Mouse (Mus musculus): ENCODE measurements around the gene Ap2m1. TPM values are rescaled to one million over a fixed set of nuclear protein-coding genes. Genes with fewer than 3 reads are reported as not detected.
A peak's percentile ranks its signal among the peaks of the same experiment; 100 is the strongest.
"Not testable (repeated sequence)": the region's sequence is repeated elsewhere in the genome, so short reads cannot be mapped to it uniquely, and the experiment has no call there.

The Ap2m1 gene
- 573 and 628 TPM in 2 replicates for polyA plus RNA-seq (2014; fragmentation: Nextera tagmentation; extraction: Ambion mirVana)

GRCm38 (mm10) chr16:20535296-20536080 is at the start of gene Ap2m1:
Gene Ap2m1 (plus strand): TSS chr16:20535478.
- H3K4me1 ChIP-seq (ENCODE audit: control insufficient read depth, insufficient read depth, low read length): peaks cover 18% of the 10 kb centered on the region
- H3K4me2 ChIP-seq (ENCODE audit: low read depth, low read length): peak within 1 kb of the TSS; percentile 86
- H3K9ac ChIP-seq (ENCODE audit: low read depth, low read length): peak within 1 kb of the TSS; percentile 93
- no peaks in the 10 kb centered on the region for H3K9me3 ChIP-seq (ENCODE audit: control insufficient read depth, low read length)
- peaks cover 60% of the 10 kb centered on the region for H3K36me3 ChIP-seq (ENCODE audit: control insufficient read depth, insufficient read depth, low read length)
- WGBS: under 1% methylated on average over 38 of the region's 52 CpGs
- peak within 1 kb of the TSS; percentile 95 for H3K4me3 ChIP-seq (ENCODE audit: low read depth, low read length)
- H3K27me3 ChIP-seq (replicated peaks; ENCODE audit: control insufficient read depth, insufficient read depth, low read length): no peaks in the 10 kb centered on the region
- DNase-seq (ENCODE audit: low spot score) (peak; percentile 100), ATAC-seq (ENCODE audit: low read depth) (peak; percentile 99)
- peak within 1 kb of the TSS; percentile 79 for H3K27ac ChIP-seq (replicated peaks; ENCODE audit: low read depth, low read length)

DNA sequence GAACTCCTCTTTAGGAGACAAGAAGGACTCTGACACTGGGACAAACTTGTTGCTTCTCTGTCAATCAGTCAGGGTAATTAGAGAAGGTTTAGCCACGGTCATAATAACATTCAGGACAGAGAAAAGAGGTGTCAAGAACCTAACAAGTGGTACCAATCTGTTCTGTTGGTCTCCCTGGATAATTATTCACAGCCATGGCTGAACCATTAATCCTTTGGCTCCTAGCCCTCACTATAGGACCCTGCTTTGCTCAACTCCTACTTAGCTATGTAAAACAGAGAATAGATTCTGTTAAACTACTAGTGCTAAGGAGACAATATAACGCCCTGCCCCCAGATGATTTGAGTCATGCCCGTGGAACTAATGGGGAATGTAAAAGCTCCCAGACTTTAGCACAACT is 49.2 kb upstream of the Ap2m1 start:
- Histone ChIP-seq H3K36me3 (ENCODE audit: control insufficient read depth, insufficient read depth, low read length) (no peaks in the 10 kb centered on the region), H3K4me1 (ENCODE audit: control insufficient read depth, insufficient read depth, low read length) (no peaks in the 10 kb centered on the region), H3K4me3 (ENCODE audit: low read depth, low read length) (no peak overlapping the region), H3K4me2 (ENCODE audit: low read depth, low read length) (no peak overlapping the region), H3K9me3 (ENCODE audit: control insufficient read depth, low read length) (no peaks in the 10 kb centered on the region), H3K27me3 (replicated peaks; ENCODE audit: control insufficient read depth, insufficient read depth, low read length) (no peaks in the 10 kb centered on the region), H3K9ac (ENCODE audit: low read depth, low read length) (no peak overlapping the region), H3K27ac (replicated peaks; ENCODE audit: low read depth, low read length) (no peak overlapping the region)
- no peak for ATAC-seq (ENCODE audit: low read depth)
- DNase-seq (ENCODE audit: low spot score): no peak
- 55% methylated on average over 3 of the region's 3 CpGs for WGBS

- no peaks in the 10 kb centered on the region for H3K27me3 ChIP-seq (replicated peaks; ENCODE audit: control insufficient read depth, insufficient read depth, low read length)
- DNase-seq (ENCODE audit: low spot score) (no peak), ATAC-seq (ENCODE audit: low read depth) (no peak)
- no peaks in the 10 kb centered on the region for H3K4me1 ChIP-seq (ENCODE audit: control insufficient read depth, insufficient read depth, low read length)
- H3K9me3 ChIP-seq (ENCODE audit: control insufficient read depth, low read length): no peaks in the 10 kb centered on the region
- 61% methylated on average over 1 of the region's 1 CpGs for WGBS
- H3K4me3 ChIP-seq (ENCODE audit: low read depth, low read length): no peak overlapping the region
- no peak overlapping the region for H3K4me2 ChIP-seq (ENCODE audit: low read depth, low read length)
- H3K27ac ChIP-seq (replicated peaks; ENCODE audit: low read depth, low read length): no peak overlapping the region
- H3K36me3 ChIP-seq (ENCODE audit: control insufficient read depth, insufficient read depth, low read length): no peaks in the 10 kb centered on the region
- no peak overlapping the region for H3K9ac ChIP-seq (ENCODE audit: low read depth, low read length)
Observed at GRCm38 (mm10) chr16:20488151-20488550, 47.1 kb upstream of the Ap2m1 start.

DNA sequence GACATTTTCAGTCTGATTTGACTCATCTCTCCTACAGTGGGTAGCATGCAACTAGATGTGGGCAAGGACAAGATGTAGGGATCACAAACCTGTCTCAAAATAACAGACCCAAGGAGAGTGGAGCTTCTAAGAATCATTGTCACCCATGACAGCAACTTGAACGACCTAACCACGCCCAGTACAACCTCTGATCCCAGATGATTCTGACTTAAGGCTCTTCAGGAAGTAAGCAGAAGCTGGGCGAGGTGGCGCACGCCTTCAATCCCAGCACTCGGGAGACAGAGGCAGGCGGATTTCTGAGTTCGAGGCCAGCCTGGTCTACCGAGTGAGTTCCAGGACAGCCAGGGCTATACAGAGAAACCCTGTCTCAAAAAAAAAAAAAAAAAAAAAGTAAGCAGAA is 46.5 kb upstream of the Ap2m1 start:
- not testable (repeated sequence) for H3K36me3 ChIP-seq (ENCODE audit: control insufficient read depth, insufficient read depth, low read length); H3K9ac ChIP-seq (ENCODE audit: low read depth, low read length); H3K4me1 ChIP-seq (ENCODE audit: control insufficient read depth, insufficient read depth, low read length); H3K4me2 ChIP-seq (ENCODE audit: low read depth, low read length); H3K9me3 ChIP-seq (ENCODE audit: control insufficient read depth, low read length); ATAC-seq (ENCODE audit: low read depth); H3K4me3 ChIP-seq (ENCODE audit: low read depth, low read length); H3K27me3 ChIP-seq (replicated peaks; ENCODE audit: control insufficient read depth, insufficient read depth, low read length); H3K27ac ChIP-seq (replicated peaks; ENCODE audit: low read depth, low read length); DNase-seq (ENCODE audit: low spot score)
- 81% methylated on average over 9 of the region's 9 CpGs for WGBS

DNA sequence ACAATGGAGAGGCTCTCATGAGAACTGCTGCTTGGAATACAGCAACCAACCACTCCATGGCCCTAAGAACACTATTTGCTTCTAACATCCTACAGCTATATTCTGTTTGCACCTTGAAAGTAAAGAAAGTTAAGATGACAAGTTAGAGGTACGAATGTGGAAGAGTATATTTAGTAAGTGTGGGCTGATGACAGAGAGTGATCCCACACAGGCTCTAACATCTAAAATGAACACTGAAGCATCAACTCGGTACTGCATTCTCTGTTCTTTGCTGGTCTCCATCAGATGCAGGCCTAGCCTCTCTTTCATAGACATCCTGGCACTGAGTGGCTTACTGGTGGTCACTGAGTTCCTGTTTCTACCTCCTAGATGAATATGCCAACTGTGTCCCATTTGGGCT is 46.0 kb upstream of the Ap2m1 start:
- WGBS: 91% methylated on average over 2 of the region's 2 CpGs
- H3K9me3 ChIP-seq (ENCODE audit: control insufficient read depth, low read length): no peaks in the 10 kb centered on the region
- no peak overlapping the region for H3K27ac ChIP-seq (replicated peaks; ENCODE audit: low read depth, low read length)
- no peak overlapping the region for H3K4me2 ChIP-seq (ENCODE audit: low read depth, low read length)
- no peaks in the 10 kb centered on the region for H3K36me3 ChIP-seq (ENCODE audit: control insufficient read depth, insufficient read depth, low read length)
- ATAC-seq (ENCODE audit: low read depth): no peak
- H3K27me3 ChIP-seq (replicated peaks; ENCODE audit: control insufficient read depth, insufficient read depth, low read length): no peaks in the 10 kb centered on the region
- no peak overlapping the region for H3K4me3 ChIP-seq (ENCODE audit: low read depth, low read length)
- no peak overlapping the region for H3K9ac ChIP-seq (ENCODE audit: low read depth, low read length)
- no peaks in the 10 kb centered on the region for H3K4me1 ChIP-seq (ENCODE audit: control insufficient read depth, insufficient read depth, low read length)
- DNase-seq (ENCODE audit: low spot score): no peak

DNA sequence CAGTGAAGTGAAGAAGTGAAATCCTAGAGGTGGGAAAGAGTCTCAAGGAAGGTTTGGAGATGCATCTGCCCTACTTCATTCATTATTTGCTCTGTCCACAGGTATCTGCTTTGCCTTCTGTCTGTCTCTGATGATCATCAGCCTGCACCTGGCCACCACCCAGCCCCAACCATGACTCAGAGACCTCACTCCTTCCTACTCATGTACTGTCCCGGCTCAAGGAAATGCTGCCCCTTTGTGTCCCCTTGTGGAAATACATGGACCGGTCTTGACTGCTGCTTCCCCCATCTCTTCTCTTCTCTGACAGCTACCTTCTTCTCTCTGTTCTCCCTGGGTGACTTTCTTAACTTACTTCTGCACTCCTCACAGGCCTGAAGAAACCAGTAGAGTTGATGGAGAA is 44.7 kb upstream of the Ap2m1 start:
- no peaks in the 10 kb centered on the region for H3K9me3 ChIP-seq (ENCODE audit: control insufficient read depth, low read length)
- DNase-seq (ENCODE audit: low spot score) (no peak), ATAC-seq (ENCODE audit: low read depth) (no peak)
- no peak overlapping the region for H3K9ac ChIP-seq (ENCODE audit: low read depth, low read length)
- H3K4me2 ChIP-seq (ENCODE audit: low read depth, low read length): no peak overlapping the region
- H3K27me3 ChIP-seq (replicated peaks; ENCODE audit: control insufficient read depth, insufficient read depth, low read length): no peaks in the 10 kb centered on the region
- H3K27ac ChIP-seq (replicated peaks; ENCODE audit: low read depth, low read length): no peak overlapping the region
- WGBS: 54% methylated on average over 2 of the region's 2 CpGs
- no peaks in the 10 kb centered on the region for H3K36me3 ChIP-seq (ENCODE audit: control insufficient read depth, insufficient read depth, low read length)
- H3K4me1 ChIP-seq (ENCODE audit: control insufficient read depth, insufficient read depth, low read length): no peaks in the 10 kb centered on the region
- no peak overlapping the region for H3K4me3 ChIP-seq (ENCODE audit: low read depth, low read length)

DNA sequence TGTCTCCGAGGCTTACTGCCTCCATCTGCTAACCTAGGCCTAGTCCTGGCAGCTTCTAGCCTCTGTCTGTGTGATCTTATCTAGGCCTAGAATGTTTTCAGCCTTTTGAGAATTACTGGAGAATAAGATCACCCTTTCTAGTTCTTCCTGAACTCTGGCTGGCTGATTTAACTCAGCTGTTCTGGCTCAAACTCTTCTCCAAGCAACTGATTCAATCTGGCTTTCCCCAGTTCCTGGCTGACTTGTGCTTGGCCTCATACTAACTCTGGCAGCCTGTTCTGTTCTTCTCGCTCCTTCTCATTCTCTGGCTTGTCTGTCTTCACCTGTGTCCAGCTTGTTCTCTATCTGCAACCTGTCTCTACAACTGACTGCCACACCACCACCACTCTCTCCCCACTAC is 44.0 kb upstream of the Ap2m1 start:
- peak; percentile 16 for DNase-seq (ENCODE audit: low spot score)
- Histone ChIP-seq H3K4me3 (ENCODE audit: low read depth, low read length) (no peak overlapping the region), H3K27me3 (replicated peaks; ENCODE audit: control insufficient read depth, insufficient read depth, low read length) (no peaks in the 10 kb centered on the region), H3K4me1 (ENCODE audit: control insufficient read depth, insufficient read depth, low read length) (no peaks in the 10 kb centered on the region), H3K9ac (ENCODE audit: low read depth, low read length) (no peak overlapping the region), H3K36me3 (ENCODE audit: control insufficient read depth, insufficient read depth, low read length) (no peaks in the 10 kb centered on the region), H3K9me3 (ENCODE audit: control insufficient read depth, low read length) (no peaks in the 10 kb centered on the region), H3K27ac (replicated peaks; ENCODE audit: low read depth, low read length) (no peak overlapping the region), H3K4me2 (ENCODE audit: low read depth, low read length) (no peak overlapping the region)
- no peak for ATAC-seq (ENCODE audit: low read depth)
- 67% methylated on average over 2 of the region's 2 CpGs for WGBS

DNA sequence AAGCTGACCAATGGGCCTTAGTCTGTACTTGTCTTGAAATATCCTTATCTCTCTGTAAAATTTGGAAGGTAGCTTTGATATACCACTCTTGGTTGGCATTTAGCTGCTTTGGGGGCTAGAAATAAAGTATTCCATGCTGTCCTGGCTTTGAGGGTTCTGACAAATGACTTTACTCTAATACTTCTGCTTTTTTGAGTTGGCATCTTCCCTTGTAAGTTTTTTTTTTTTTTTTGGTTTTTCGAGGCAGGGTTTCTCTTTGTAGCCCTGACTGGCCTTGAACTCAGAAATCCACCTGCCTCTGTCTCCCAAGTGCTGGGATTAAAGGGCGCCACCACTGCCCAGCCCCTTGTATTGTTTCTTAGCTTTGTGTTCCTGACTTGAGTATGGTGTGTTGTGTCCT is 41.8 kb upstream of the Ap2m1 start:
- Histone ChIP-seq H3K4me2 (ENCODE audit: low read depth, low read length) (no peak overlapping the region), H3K4me3 (ENCODE audit: low read depth, low read length) (no peak overlapping the region), H3K9ac (ENCODE audit: low read depth, low read length) (no peak overlapping the region), H3K4me1 (ENCODE audit: control insufficient read depth, insufficient read depth, low read length) (no peaks in the 10 kb centered on the region), H3K27ac (replicated peaks; ENCODE audit: low read depth, low read length) (no peak overlapping the region), H3K9me3 (ENCODE audit: control insufficient read depth, low read length) (no peaks in the 10 kb centered on the region), H3K27me3 (replicated peaks; ENCODE audit: control insufficient read depth, insufficient read depth, low read length) (no peaks in the 10 kb centered on the region), H3K36me3 (ENCODE audit: control insufficient read depth, insufficient read depth, low read length) (no peaks in the 10 kb centered on the region)
- WGBS: 65% methylated on average over 2 of the region's 2 CpGs
- no peak for ATAC-seq (ENCODE audit: low read depth)
- DNase-seq (ENCODE audit: low spot score): no peak

Data from embryonic facial prominence, embryonic 14.5 days (tissue).